Mouse (Mus musculus) urinary bladder, postnatal 25 days (tissue): ENCODE measurements around the gene Mta1.

Experiments
- DNase-seq: peaks from one replicate; pipeline ENCODE4 v3.0.0; 2022; ENCODE audit warnings: low spot score

Gene Mta1

DNA sequence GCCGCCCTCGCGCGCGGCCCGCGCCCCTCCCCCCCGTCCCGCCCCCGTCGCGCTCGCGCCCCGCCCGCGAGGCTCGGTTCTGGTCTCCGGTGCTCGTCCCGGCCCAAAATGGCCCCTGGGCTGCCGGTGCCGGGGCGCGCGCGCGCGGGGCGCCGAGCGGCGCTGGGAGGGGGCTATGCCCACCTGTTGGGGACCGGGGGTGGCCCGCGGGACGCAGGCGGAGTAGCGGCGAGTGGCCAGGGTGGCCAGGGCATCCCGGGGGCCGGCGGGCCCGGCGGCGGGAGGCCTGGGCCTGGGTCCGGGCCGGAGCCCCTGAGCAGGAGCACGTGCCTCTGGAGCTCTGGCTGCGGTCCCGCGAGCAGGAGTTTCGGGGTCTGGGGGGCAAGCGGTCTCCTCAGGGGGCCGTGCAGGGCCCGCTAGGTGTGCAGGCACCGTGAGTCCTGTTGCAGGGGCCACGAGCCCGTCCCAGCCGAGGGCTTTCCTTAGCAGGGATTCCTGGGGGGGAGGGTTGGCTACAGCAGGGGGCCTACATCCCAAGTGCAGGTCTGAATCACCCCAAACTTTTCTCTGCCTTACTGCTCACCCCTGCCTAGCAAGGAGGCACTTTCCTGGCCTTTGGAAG is 563 bp downstream of the Mta1 start:
- DNase-seq, result no peak

GRCm38 (mm10) chr12:113099470-113100237 is 1.6 kb downstream of the Mta1 start:
- DNase-seq, result no peak

DNA sequence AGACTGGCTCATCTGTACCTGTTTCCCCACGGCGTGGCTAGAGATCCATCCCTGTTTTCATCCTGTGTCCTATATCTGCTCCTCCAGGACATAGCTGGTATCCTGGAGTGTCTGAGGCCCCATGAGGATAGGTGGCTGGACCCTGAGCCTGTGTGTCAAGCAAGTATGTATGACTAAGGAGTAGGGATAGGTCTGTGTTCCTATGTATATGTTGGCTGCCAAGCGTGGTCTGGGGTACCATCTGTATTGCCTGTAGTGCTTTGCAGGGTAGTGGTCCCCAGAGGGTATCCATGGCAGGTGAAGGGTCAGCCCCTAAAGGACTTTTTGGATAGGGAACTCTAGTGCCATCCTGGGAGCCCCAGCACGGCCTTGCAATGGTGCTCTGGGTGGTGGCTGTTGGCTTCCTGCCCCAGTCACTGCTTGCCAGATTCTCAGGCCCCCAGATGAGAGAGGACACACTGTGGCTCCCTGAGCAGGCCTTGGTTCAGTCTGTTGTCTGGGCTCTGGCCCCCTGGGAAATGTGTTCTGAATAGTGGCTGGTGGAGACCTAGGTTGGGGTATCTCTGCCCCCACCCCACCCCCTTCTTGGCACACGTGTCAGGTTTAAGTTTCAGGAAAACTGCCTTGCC is 2.5 kb downstream of the Mta1 start:
- peak; percentile 39 for DNase-seq

DNA sequence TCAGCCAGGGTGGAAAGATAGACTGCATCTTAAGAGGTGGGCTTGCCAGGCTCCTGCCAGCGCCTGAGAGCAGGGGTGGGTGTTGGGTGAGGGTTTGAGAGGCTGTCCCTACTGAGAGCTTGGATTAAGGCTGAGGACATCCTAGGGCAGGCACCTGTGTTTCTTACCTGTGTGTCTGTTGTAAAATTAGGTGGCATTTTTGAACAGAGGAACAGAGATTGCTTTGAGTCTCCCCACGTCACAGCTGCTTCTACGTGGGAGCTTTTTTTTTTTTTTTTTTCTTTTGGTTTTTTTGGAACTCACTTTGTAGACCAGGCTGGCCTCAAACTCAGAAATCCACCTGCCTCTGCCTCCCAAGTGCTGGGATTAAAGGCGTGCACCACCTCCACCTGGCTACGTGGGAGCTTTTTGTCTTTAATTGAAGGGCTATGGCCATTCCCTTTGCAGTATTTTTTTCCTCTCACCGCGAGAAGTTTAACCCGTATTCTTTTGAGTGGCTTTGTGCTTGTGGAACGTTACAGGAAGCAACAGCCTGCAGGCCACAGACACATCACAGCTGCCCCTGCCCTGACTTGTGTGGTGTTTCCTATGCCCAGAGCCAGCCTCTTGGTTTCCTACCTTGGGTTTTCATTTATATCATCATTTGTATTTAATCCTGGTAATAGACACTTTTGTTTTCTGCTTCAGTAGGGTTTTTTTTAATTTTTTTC is 3.3 kb downstream of the Mta1 start:
- DNase-seq, result no peak

- no peak for DNase-seq
Observed at GRCm38 (mm10) chr12:113102461-113102860, 4.4 kb downstream of the Mta1 start.

- DNase-seq, result no peak
Observed at GRCm38 (mm10) chr12:113103846-113104451, 5.9 kb downstream of the Mta1 start.

DNA sequence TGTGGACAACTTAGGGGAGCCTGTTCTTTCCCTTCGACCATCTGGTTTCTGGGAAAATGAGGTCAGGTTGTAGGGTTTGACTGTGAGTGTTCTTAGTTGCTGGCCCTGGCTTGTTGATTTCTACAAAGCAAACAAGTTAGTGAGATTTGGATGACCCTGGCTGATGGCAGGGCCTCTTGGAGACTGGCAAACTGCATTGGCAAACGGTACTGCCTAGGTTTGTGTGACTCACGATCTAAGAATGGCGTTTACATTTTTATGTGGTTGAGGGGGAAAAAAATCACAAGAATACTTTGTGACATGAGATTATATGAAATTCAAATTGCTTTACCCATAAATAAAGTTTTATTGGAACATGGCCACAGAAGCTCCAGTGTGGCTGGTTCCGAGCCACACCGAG is 8.3 kb downstream of the Mta1 start:
- DNase-seq, result no peak

DNA sequence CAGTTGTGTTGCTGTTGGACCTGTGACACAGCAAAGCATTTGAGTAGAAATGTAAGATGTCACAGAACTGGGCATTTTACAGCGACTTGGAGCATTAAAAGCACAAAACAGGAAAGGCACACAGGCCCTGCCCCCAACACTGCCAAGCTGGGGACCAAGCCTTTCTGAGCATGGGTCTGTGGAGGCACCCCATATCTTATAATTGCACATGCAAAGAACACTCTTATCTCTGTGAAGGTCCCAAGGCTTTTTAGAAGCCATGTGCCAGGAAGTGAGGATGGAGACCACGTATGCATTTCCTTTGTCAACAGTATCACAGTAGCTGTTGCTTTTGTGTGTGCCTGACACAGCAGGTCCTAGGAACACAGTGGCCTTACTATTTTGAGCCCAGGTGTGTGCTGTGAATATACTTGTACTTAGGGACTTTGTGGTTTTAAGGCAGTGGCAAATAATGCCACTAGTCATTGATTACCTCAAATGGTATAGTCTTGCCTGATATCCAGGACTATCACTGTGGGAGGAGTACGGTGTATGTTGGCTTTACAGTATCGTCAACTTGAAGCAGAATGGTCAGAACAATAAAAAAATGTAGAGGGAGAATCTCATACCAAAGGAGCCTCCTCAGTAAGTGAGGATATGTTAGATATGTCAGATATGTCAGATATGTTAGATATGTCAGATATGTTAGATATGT is 9.5 kb downstream of the Mta1 start:
- DNase-seq, result no peak

- DNase-seq, result no peak
Observed at GRCm38 (mm10) chr12:113108528-113109283, 10.6 kb downstream of the Mta1 start.

GRCm38 (mm10) chr12:113109801-113110200 is 11.7 kb downstream of the Mta1 start:
- no peak for DNase-seq

DNA sequence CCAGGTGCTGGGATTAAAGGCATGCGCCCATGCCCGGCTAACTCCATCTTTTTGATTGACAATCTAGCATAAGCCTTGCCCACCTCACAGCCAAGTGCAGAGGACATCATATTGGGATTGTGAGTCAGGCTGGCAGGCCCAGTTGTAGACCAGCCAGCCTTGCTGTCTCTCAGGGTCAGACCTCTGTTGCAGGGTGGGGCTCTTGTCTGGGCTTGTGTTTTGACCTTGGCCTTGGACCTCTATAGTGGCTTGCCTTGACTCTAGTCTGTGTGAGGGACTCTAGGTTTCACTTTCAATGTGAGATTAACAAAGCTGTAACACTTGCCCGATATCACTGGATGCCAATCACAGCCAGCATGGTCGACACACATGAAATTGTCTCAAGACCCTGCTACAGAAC is 16.1 kb downstream of the Mta1 start:
- no peak for DNase-seq

- no peak for DNase-seq
Observed at GRCm38 (mm10) chr12:113114856-113115538, 16.9 kb downstream of the Mta1 start.

- peak; percentile 83 for DNase-seq
Observed at GRCm38 (mm10) chr12:113119516-113120410, 21.7 kb downstream of the Mta1 start.

- no peak for DNase-seq
Observed at GRCm38 (mm10) chr12:113124726-113125125, 26.6 kb downstream of the Mta1 start.

GRCm38 (mm10) chr12:113130732-113131131 is 32.7 kb downstream of the Mta1 start:
- DNase-seq, result no peak

DNA sequence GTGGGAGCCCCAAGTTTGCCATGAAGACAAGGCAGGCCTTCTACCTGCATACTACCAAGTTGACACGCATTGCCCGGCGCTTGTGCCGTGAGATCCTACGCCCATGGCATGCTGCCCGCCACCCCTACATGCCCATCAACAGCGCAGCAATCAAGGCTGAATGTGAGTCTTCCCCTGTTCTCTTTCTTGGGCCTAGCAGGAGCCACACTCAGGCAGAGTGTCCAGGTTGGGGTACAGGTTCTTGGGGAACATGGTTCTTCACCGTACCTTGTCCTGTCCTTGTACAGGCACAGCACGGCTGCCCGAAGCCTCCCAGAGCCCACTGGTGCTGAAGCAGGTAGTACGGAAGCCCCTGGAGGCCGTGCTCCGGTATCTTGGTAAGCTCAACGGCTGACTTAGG is 33.5 kb downstream of the Mta1 start:
- DNase-seq, result no peak

DNA sequence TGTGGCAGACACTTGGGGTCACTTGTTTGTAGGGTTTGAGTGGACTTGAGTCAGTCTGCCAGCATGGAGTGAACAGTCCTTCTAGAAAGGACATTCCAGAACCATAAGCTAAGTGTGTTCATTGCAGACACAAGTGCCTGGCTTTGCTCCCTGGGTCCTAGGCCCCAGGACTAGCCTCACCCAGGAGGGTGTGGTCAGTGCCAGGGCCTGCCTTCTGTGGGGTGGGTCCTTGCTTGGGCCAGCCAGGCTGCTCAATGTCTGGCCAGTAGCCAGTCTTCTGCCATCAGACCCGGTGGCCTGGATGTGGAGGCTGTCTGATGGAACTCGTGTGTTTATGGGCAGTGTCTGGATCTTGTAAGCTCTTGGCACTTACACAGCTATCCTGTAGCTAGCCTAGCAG is 34.5 kb downstream of the Mta1 start:
- DNase-seq, result no peak

DNA sequence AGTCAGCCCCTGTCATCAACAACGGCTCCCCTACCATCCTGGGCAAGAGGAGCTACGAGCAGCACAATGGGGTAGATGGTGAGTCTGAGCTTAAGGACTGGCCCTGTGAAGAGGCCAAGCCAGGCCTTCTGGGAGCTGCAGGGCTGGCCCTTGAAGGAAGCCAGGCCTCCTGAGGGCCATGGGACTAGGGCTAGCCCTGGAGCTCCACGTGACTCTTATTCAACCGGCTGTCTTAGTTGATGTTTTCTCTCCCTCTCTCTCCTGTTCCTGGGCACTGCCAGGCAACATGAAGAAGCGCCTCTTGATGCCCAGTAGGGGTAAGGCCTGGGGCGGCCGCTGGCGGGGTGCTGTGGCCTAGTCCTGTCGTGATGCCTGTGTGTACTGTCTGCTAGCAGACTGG is 35.2 kb downstream of the Mta1 start:
- no peak for DNase-seq

DNA sequence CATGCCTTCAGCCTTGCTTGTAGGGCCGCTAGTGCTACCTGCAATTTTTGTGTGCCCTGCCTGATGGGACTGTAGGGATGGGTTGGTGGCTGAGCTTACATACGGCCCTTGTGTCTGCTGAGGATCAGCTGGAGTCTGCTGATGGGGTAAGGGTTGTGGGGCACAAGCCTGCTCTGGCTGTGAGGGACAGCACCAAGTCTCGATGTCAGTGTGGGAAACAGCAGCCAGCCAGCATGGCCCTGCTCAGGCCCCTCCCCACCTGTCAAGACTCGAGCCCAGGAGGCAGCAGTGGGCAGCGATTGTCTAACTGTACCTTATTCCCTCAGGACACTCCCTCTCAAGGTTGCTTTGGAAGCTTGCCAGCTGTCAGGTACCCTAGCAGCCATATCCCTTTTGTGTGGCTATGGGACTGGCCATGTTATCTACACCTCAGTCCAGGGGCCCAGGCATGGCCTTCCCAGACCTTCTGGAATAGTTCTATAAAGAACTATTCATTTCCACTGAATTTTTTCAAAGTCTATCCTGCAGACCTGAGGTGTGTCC is 35.9 kb downstream of the Mta1 start:
- DNase-seq, result no peak
